Mouse (Mus musculus) midbrain, embryonic 11.5 days (tissue): Measurements from ENCODE around the gene R3hdm4. TPM values are rescaled to one million over a fixed set of nuclear protein-coding genes. Genes with fewer than 3 reads are reported as not detected.

Experiments
- ATAC-seq: fragments of 200-750 bp; cut with Nextera tagmentation; 2 replicates; pipeline ENCODE4 v1.8.0; 2017; ENCODE audit warnings: moderate TSS enrichment, moderate library complexity; ENCODE audit not compliant: low FRiP score
- DNase-seq: peaks from one replicate; pipeline ENCODE4 v3.0.0; 2015; ENCODE audit warnings: low spot score; ENCODE audit errors: missing footprints
- H3K27ac ChIP-seq: fragments of 300-500 bp; sonication (generic); 2 replicates; pipeline ENCODE4 v1.5.1; 2014; ENCODE audit warnings: low read depth, low read length
- H3K27me3 ChIP-seq: fragments of 300-500 bp; sonication (generic); 2 replicates; pipeline ENCODE4 v1.6.1; 2014; ENCODE audit warnings: mild to moderate bottlenecking, low read length, moderate library complexity, mixed read lengths; ENCODE audit not compliant: control insufficient read depth, insufficient read depth
- H3K36me3 ChIP-seq: fragments of 300-500 bp; sonication (generic); 2 replicates; pipeline ENCODE4 v1.6.1; 2014; ENCODE audit warnings: mild to moderate bottlenecking, low read length, moderate library complexity, mixed read lengths; ENCODE audit not compliant: control insufficient read depth, insufficient read depth
- H3K4me1 ChIP-seq: fragments of 300-500 bp; sonication (generic); 2 replicates; pipeline ENCODE4 v1.6.1; 2014; ENCODE audit warnings: low read length; ENCODE audit not compliant: control insufficient read depth, insufficient read depth
- H3K4me2 ChIP-seq: fragments of 300-500 bp; sonication (generic); 2 replicates; pipeline ENCODE4 v1.6.1; 2014; ENCODE audit warnings: mild to moderate bottlenecking, moderate library complexity
- H3K4me3 ChIP-seq: fragments of 300-500 bp; sonication (generic); 2 replicates; pipeline ENCODE4 v1.5.1; 2014; ENCODE audit warnings: low read depth, low read length
- H3K9ac ChIP-seq: fragments of 300-500 bp; sonication (generic); 2 replicates; pipeline ENCODE4 v1.6.1; 2014; ENCODE audit warnings: low read length
- H3K9me3 ChIP-seq: fragments of 300-500 bp; sonication (generic); 2 replicates; pipeline ENCODE4 v1.6.1; 2016; ENCODE audit warnings: low read length; ENCODE audit not compliant: control insufficient read depth
- WGBS: fragments of 180-500 bp; shearing (Covaris S2); extraction: QIAGEN DNeasy Blood & Tissue Kit; methylation state at CpG from one replicate; pipeline ENCODE4 v1.1.7; 2014; 5-methylcytosine and 5-hydroxymethylcytosine counted together
- polyA plus RNA-seq: library from polyadenylated mRNA; unstranded; fragments of >200 nt; fragmentation: Nextera tagmentation; extraction: Ambion mirVana; gene quantifications from 2 replicates; pipeline ENCODE4 v1.2.1, GENCODE M21; 2014

Gene R3hdm4
- polyA plus RNA-seq, 1 experiment from 2014 or later: 135 TPM

DNA sequence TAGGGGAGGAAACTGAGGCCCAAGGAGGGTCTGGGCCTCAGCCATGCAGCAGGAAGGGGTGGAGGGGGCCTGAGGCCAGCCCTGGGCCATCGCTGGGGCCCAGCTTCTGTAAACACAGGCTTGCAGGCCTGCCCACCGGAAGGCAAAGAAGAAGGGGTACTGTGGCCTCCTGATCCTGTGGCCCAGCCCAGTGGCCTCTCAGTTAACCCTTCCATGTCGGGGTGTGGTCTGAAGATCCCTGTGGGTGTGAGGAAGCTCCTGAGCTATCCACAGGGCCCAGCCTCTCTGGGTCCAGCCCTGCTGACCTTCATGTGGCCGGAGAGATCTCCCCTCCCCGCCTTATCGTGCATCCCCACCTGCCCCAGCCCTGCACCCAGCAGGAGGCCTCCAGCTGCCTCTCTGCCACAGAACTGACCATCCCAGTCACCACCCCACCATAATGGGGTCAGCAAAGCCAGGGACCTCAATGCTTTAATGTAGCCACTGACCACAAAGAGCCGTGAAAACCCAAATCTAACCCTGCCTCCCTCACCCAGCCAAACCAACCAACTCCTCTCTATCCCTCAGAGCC lies 25.8 kb upstream of the R3hdm4 start:
- Histone ChIP-seq H3K27me3 (no peaks in the 10 kb centered on the region), H3K9ac (peak overlapping the region; percentile 30), H3K36me3 (no peaks in the 10 kb centered on the region), H3K27ac (peak overlapping the region; percentile 44), H3K4me2 (peak overlapping the region; percentile 4; the same call in 1 of the 2 replicates), H3K9me3 (no peaks in the 10 kb centered on the region), H3K4me1 (peaks cover 23% of the 10 kb centered on the region), H3K4me3 (no peak overlapping the region)
- DNase-seq (no peak), ATAC-seq (no peak; the same call in 1 of the 2 replicates)
- 24% methylated on average over 6 of the region's 7 CpGs for WGBS

DNA sequence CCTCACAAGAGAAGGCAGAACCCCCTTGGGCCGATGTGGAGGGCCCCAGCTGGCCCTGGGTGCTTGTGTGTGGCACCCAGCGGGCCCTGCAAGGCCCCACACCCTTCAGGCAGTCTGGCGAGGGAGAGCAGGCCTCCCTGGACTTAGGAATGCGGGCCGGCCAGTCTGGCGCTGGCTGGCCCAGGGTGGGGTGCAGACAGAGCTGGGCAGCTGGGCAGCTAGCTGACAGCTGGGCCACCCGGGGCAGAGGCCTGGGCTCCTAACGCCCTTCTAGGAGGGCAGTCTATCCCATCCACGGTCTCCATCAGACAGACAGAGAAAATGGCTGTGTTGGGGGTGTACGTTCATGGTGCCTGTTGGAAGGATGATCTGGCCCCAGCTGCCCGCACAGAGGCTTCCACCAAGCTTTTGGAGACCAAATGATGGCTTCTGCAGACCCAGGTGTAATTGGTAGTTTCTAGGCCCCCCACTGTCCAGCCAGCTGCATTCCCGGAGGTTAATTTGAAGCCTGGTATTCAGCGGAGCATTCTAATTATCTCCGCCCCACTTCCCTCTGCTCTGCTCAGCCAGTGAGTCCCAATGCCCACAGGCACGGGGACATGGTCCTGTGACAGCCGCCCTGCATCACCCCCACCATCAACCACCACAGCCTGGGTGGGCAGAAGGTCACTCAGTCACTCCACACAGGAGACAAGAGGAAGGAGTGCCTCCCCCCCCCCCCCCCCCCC lies 24.7 kb upstream of the R3hdm4 start:
- Histone ChIP-seq H3K4me2 (peak overlapping the region; percentile 13; the same call in 1 of the 2 replicates), H3K27me3 (no peaks in the 10 kb centered on the region), H3K4me3 (no peak overlapping the region), H3K27ac (peak overlapping the region; percentile 68), H3K36me3 (no peaks in the 10 kb centered on the region), H3K9ac (peak overlapping the region; percentile 27; the same call in 1 of the 2 replicates), H3K4me1 (peaks cover 23% of the 10 kb centered on the region), H3K9me3 (no peaks in the 10 kb centered on the region)
- 22% methylated on average over 16 of the region's 16 CpGs for WGBS
- ATAC-seq (peak; percentile 62), DNase-seq (no peak)

- Histone ChIP-seq H3K4me1 (peaks cover 23% of the 10 kb centered on the region), H3K36me3 (no peaks in the 10 kb centered on the region), H3K27me3 (no peaks in the 10 kb centered on the region), H3K27ac (no peak overlapping the region), H3K9ac (no peak overlapping the region), H3K4me3 (no peak overlapping the region), H3K9me3 (no peaks in the 10 kb centered on the region), H3K4me2 (no peak overlapping the region)
- DNase-seq (no peak), ATAC-seq (no peak)
- 79% methylated on average over 9 of the region's 9 CpGs for WGBS
Measured at GRCm38 (mm10) chr10:79943471-79943901, 22.5 kb upstream of the R3hdm4 start.

- Histone ChIP-seq H3K4me2 (no peak overlapping the region), H3K27ac (no peak overlapping the region), H3K36me3 (no peaks in the 10 kb centered on the region), H3K9ac (no peak overlapping the region), H3K27me3 (no peaks in the 10 kb centered on the region), H3K4me3 (no peak overlapping the region), H3K9me3 (no peaks in the 10 kb centered on the region), H3K4me1 (peaks cover 27% of the 10 kb centered on the region)
- DNase-seq: no peak
- no peak for ATAC-seq
- 76% methylated on average over 1 of the region's 1 CpGs for WGBS
Measured at GRCm38 (mm10) chr10:79942988-79943387, 22.0 kb upstream of the R3hdm4 start.

GRCm38 (mm10) chr10:79940749-79941148 lies 19.7 kb upstream of the R3hdm4 start:
- Histone ChIP-seq H3K27ac (no peak overlapping the region), H3K4me2 (no peak overlapping the region), H3K27me3 (no peaks in the 10 kb centered on the region), H3K9ac (no peak overlapping the region), H3K36me3 (no peaks in the 10 kb centered on the region), H3K4me3 (no peak overlapping the region), H3K4me1 (peaks cover 14% of the 10 kb centered on the region), H3K9me3 (no peaks in the 10 kb centered on the region)
- no peak for DNase-seq
- no peak for ATAC-seq
- 62% methylated on average over 7 of the region's 7 CpGs for WGBS

DNA sequence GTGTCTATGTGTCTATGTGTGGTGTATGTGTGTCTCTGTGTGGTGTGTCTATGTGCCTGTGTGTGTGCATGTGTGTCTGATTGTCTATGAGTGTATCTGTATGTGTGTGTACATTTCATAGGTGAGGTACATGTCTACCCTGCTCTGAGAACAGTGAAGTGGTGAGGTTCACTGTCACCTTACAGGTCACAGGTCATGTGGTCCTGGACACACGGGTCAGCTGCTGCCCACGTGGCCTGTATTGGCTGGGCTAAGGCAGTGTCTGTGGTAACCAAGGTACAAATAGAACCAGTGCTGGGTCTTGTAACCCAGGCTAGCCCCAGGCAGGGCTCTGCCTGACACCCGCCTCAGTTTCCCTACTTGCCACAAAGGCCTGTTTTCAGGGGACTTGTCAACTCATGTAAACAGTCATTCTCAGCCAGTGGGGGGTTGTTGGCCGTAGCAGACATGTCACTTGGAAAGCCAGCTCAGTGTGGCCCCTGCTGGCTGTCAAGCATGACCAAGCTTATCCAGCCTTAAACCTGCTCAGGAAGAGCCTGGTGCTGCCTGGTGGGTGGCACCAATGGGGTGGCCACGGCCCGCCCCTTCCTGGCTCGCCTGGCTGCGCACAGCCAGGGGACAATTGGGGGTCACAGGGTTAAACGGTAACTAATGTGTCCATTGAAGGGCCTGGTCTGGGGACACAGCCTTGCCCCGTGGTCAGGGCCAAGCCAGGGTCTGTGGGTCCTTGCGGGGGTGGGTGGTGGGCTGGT lies 16.9 kb upstream of the R3hdm4 start:
- H3K9ac ChIP-seq: no peak overlapping the region
- WGBS: 42% methylated on average over 11 of the region's 11 CpGs
- no peak for ATAC-seq
- H3K36me3 ChIP-seq: no peaks in the 10 kb centered on the region
- H3K4me3 ChIP-seq: no peak overlapping the region
- peaks cover 20% of the 10 kb centered on the region for H3K4me1 ChIP-seq
- H3K4me2 ChIP-seq: no peak overlapping the region
- no peaks in the 10 kb centered on the region; the same call in 1 of the 2 replicates for H3K27me3 ChIP-seq
- no peaks in the 10 kb centered on the region for H3K9me3 ChIP-seq
- DNase-seq: no peak
- no peak overlapping the region for H3K27ac ChIP-seq

GRCm38 (mm10) chr10:79936911-79937441 lies 16.0 kb upstream of the R3hdm4 start:
- no peaks in the 10 kb centered on the region for H3K36me3 ChIP-seq
- WGBS: 82% methylated on average over 27 of the region's 27 CpGs
- no peak overlapping the region for H3K27ac ChIP-seq
- no peaks in the 10 kb centered on the region for H3K9me3 ChIP-seq
- ATAC-seq: no peak
- no peak overlapping the region for H3K4me3 ChIP-seq
- peaks cover 26% of the 10 kb centered on the region for H3K4me1 ChIP-seq
- no peak overlapping the region for H3K4me2 ChIP-seq
- H3K27me3 ChIP-seq: no peaks in the 10 kb centered on the region; the same call in 1 of the 2 replicates
- no peak overlapping the region for H3K9ac ChIP-seq
- DNase-seq: no peak

GRCm38 (mm10) chr10:79936284-79936910 lies 15.4 kb upstream of the R3hdm4 start:
- Histone ChIP-seq H3K36me3 (no peaks in the 10 kb centered on the region), H3K27ac (no peak overlapping the region), H3K4me3 (no peak overlapping the region), H3K4me2 (no peak overlapping the region), H3K4me1 (peaks cover 26% of the 10 kb centered on the region), H3K9ac (no peak overlapping the region), H3K27me3 (no peaks in the 10 kb centered on the region; the same call in 1 of the 2 replicates), H3K9me3 (no peaks in the 10 kb centered on the region)
- 81% methylated on average over 10 of the region's 10 CpGs for WGBS
- DNase-seq: no peak
- ATAC-seq: no peak
